Mouse (Mus musculus) c-Kit-positive CD71-positive TER-119-negative erythroid progenitor cells, embryonic 14.5 days (primary cell): ENCODE data around the gene Bcl2l2.

Source experiments
- DNase-seq: peaks from one replicate; pipeline ENCODE4 v3.0.0-alpha.2; 2013; ENCODE audit warnings: low read depth

Bcl2l2 gene

GRCm38 (mm10) chr14:54893651-54894181 lies 10.5 kb downstream of the Bcl2l2 start:
- DNase-seq = peak; percentile 100

- DNase-seq = no peak
These were observed 11.3 kb downstream of the Bcl2l2 start for GRCm38 (mm10) chr14:54894296-54895151.

GRCm38 (mm10) chr14:54897445-54897844 lies 14.3 kb downstream of the Bcl2l2 start:
- no peak for DNase-seq

- DNase-seq = peak; percentile 52
These were observed 17.2 kb downstream of the Bcl2l2 start for GRCm38 (mm10) chr14:54900383-54900782.

- DNase-seq = no peak
These were observed 20.5 kb downstream of the Bcl2l2 start for GRCm38 (mm10) chr14:54903641-54904040.

- DNase-seq = no peak
These were observed 25.5 kb downstream of the Bcl2l2 start for GRCm38 (mm10) chr14:54908682-54909081.

GRCm38 (mm10) chr14:54912109-54912850 lies 29.1 kb downstream of the Bcl2l2 start:
- DNase-seq = no peak

- no peak for DNase-seq
These were observed 29.7 kb downstream of the Bcl2l2 start, which contains the start of gene Slc22a17 for GRCm38 (mm10) chr14:54912886-54913285. TSS of gene Slc22a17 (minus strand) at chr14:54913132.

GRCm38 (mm10) chr14:54913343-54913742 lies 30.2 kb downstream of the Bcl2l2 start:
- DNase-seq = no peak

- no peak for DNase-seq
These were observed 37.0 kb downstream of the Bcl2l2 start for GRCm38 (mm10) chr14:54920076-54920685.

GRCm38 (mm10) chr14:54924641-54925348 lies 41.6 kb downstream of the Bcl2l2 start:
- DNase-seq = no peak

GRCm38 (mm10) chr14:54925349-54926342 lies 42.5 kb downstream of the Bcl2l2 start, which contains the start of gene Efs:
TSS of gene Efs (minus strand) at chr14:54926126.
- DNase-seq = no peak

GRCm38 (mm10) chr14:54926401-54927158 lies 43.4 kb downstream of the Bcl2l2 start:
- DNase-seq = no peak

GRCm38 (mm10) chr14:54927296-54927695 lies 44.1 kb downstream of the Bcl2l2 start:
- no peak for DNase-seq

- no peak for DNase-seq
These were observed 46.6 kb downstream of the Bcl2l2 start for GRCm38 (mm10) chr14:54929801-54930200.

GRCm38 (mm10) chr14:54930431-54930830 lies 47.3 kb downstream of the Bcl2l2 start:
- DNase-seq = no peak

GRCm38 (mm10) chr14:54932645-54933150 lies 49.5 kb downstream of the Bcl2l2 start, which contains the start of gene Il25:
TSS of gene Il25 (plus strand) at chr14:54932695.
- DNase-seq = no peak

GRCm38 (mm10) chr14:54935904-54936830 lies 53.0 kb downstream of the Bcl2l2 start, which contains the start of gene Cmtm5:
TSS of gene Cmtm5 (plus strand) at chr14:54936261.
- DNase-seq = no peak
